Mouse (Mus musculus) CD4-positive, CD25-positive, alpha-beta regulatory T cell, adult 2 months (primary cell): ENCODE data around the gene Ckm.
A peak's percentile ranks its signal among the peaks of the same experiment; 100 is the strongest.

ENCODE experiments used
- DNase-seq: peaks from one replicate; pipeline ENCODE4 v3.0.0-alpha.2; 2012; ENCODE audit warnings: low read depth, low spot score

The Ckm gene

GRCm38 (mm10) chr7:19388699-19389413 is 15.7 kb upstream of the Ckm start:
- DNase-seq, result no peak

GRCm38 (mm10) chr7:19394484-19394883 is 10.1 kb upstream of the Ckm start:
- no peak for DNase-seq

- DNase-seq, result peak; percentile 86
These were observed 4.9 kb upstream of the Ckm start for GRCm38 (mm10) chr7:19399496-19400280.

GRCm38 (mm10) chr7:19400946-19401345 is 3.6 kb upstream of the Ckm start:
- peak; percentile 41 for DNase-seq

- DNase-seq, result no peak
These were observed 2.0 kb upstream of the Ckm start for GRCm38 (mm10) chr7:19402535-19403112.

GRCm38 (mm10) chr7:19403731-19404296 is 762 bp upstream of the Ckm start, which contains the start of gene Klc3:
Gene Klc3, minus strand, starts transcription at chr7:19404104.
- DNase-seq, result peak; percentile 93

- peak; percentile 92 for DNase-seq
These were observed 841 bp downstream of the Ckm start for GRCm38 (mm10) chr7:19405417-19405816.

- DNase-seq, result no peak
These were observed 5.2 kb downstream of the Ckm start for GRCm38 (mm10) chr7:19409753-19410152.

- no peak for DNase-seq
These were observed 6.3 kb downstream of the Ckm start for GRCm38 (mm10) chr7:19410766-19411344.

GRCm38 (mm10) chr7:19411783-19412182 is 7.2 kb downstream of the Ckm start:
- DNase-seq, result no peak

- DNase-seq, result no peak
These were observed 8.9 kb downstream of the Ckm start for GRCm38 (mm10) chr7:19413525-19413924.

- DNase-seq, result no peak
These were observed 12.0 kb downstream of the Ckm start for GRCm38 (mm10) chr7:19416590-19416989.

- DNase-seq, result peak; percentile 49
These were observed 15.5 kb downstream of the Ckm start for GRCm38 (mm10) chr7:19420121-19420520.

- peak; percentile 92 for DNase-seq
These were observed 16.5 kb downstream of the Ckm start for GRCm38 (mm10) chr7:19420821-19421636.

- DNase-seq, result no peak
These were observed 18.5 kb downstream of the Ckm start for GRCm38 (mm10) chr7:19423083-19423482.

- no peak for DNase-seq
These were observed 19.5 kb downstream of the Ckm start for GRCm38 (mm10) chr7:19424051-19424450.

- DNase-seq, result no peak
These were observed 21.8 kb downstream of the Ckm start for GRCm38 (mm10) chr7:19426349-19426748.

GRCm38 (mm10) chr7:19426888-19427287 is 22.3 kb downstream of the Ckm start:
- no peak for DNase-seq

- no peak for DNase-seq
These were observed 23.5 kb downstream of the Ckm start for GRCm38 (mm10) chr7:19427999-19428650.

- DNase-seq, result peak; percentile 38
These were observed 25.1 kb downstream of the Ckm start for GRCm38 (mm10) chr7:19429726-19430125.
